Mouse (Mus musculus): ENCODE data around the gene Vmn1r55. TPM values are rescaled to one million over a fixed set of nuclear protein-coding genes. Genes with fewer than 3 reads are reported as not detected.
"Not testable (repeated sequence)": the region's sequence is repeated elsewhere in the genome, so short reads cannot be mapped to it uniquely, and the experiment has no call there.

Vmn1r55 gene
- polyA plus RNA-seq, 1 experiment from 2014 or later: not detected

DNA sequence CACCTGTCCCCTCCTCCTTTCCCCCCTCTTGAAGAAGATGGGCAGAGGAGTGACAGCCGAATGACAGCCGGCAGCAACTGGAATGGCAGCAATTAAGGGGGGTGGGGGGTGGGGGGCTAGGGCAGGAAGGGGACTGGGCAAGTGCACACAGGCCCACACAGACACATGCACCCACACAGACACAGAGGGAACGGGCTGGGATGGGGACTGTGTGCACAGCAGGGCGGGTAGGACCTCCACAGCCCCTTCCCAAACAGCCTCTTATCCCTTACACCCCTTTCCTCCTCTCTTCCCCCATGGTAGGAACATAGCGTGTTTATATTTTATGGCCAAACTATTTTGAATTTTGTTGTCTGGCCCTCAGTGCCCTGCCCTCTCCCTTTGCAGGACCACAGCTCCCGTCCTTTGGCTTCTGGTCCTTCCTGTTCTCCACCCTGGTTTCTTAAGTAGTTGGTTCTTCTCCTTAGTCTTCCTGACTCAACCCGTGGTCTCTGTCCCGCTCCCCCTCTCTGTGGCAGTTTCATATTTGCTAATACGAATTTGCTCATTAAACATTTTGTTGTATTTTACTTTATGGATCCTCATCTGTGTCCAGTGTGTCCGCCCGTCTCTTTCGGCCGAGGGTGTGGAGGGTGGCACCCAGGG lies 70.0 kb downstream of the Vmn1r55 start:
- not testable (repeated sequence) for DNase-seq (ENCODE audit: low spot score); H3K27me3 ChIP-seq (ENCODE audit: low read depth, poor library complexity, severe bottlenecking); H3K9me3 ChIP-seq (replicated peaks)
- H3K36me3 ChIP-seq: peaks cover 71% of the 10 kb centered on the region
- 57% methylated on average over 10 of the region's 13 CpGs for WGBS
- H3K27ac ChIP-seq (replicated peaks): peak overlapping the region; percentile 93
- H3K4me1 ChIP-seq: peaks cover 20% of the 10 kb centered on the region
- peak overlapping the region; percentile 95 for H3K4me3 ChIP-seq

Small RNA genes lying within 50 kb of the gene (microRNA-seq; reads per million reads assigned to microRNA genes)
- not detected for gene Gm26217

Other genes with a start within 250 kb of the Vmn1r55 start
- 0.20 TPM in 1 of 2 replicates, not detected in the other for gene Gm36210, start 243.2 kb downstream of the Vmn1r55 start, polyA plus RNA-seq (2016; fragmentation: Nextera tagmentation; extraction: Ambion mirVana)
- gene Zfp628, start 234.5 kb downstream of the Vmn1r55 start, polyA plus RNA-seq (2016; fragmentation: Nextera tagmentation; extraction: Ambion mirVana): 4.3 and 4.7 TPM in 2 replicates
- gene Nat14, start 227.6 kb downstream of the Vmn1r55 start, polyA plus RNA-seq (2016; fragmentation: Nextera tagmentation; extraction: Ambion mirVana): 10.4 and 11.6 TPM in 2 replicates
- 1.6 and 1.9 TPM in 2 replicates for gene Ssc5d, start 223.9 kb downstream of the Vmn1r55 start, polyA plus RNA-seq (2016; fragmentation: Nextera tagmentation; extraction: Ambion mirVana)
- 0.05 and 0.26 TPM in 2 replicates for gene Sbk2, start 185.3 kb downstream of the Vmn1r55 start, polyA plus RNA-seq (2016; fragmentation: Nextera tagmentation; extraction: Ambion mirVana)
- not detected in 2 replicates for gene Sbk3, start 178.5 kb downstream of the Vmn1r55 start, polyA plus RNA-seq (2016; fragmentation: Nextera tagmentation; extraction: Ambion mirVana)
- 26.2 and 35.6 TPM in 2 replicates for gene Zfp579, start 153.5 kb downstream of the Vmn1r55 start, polyA plus RNA-seq (2016; fragmentation: Nextera tagmentation; extraction: Ambion mirVana)
- 7.1 and 9.1 TPM in 2 replicates for gene Zfp524, start 135.3 kb downstream of the Vmn1r55 start, polyA plus RNA-seq (2016; fragmentation: Nextera tagmentation; extraction: Ambion mirVana)
- 56.7 and 58.1 TPM in 2 replicates for gene Fiz1, start 135.0 kb downstream of the Vmn1r55 start, polyA plus RNA-seq (2016; fragmentation: Nextera tagmentation; extraction: Ambion mirVana)
- 1.2 and 1.5 TPM in 2 replicates for gene Gm44973, start 134.2 kb downstream of the Vmn1r55 start, polyA plus RNA-seq (2016; fragmentation: Nextera tagmentation; extraction: Ambion mirVana)
- 5.2 and 5.5 TPM in 2 replicates for gene Zfp865, start 129.3 kb downstream of the Vmn1r55 start, polyA plus RNA-seq (2016; fragmentation: Nextera tagmentation; extraction: Ambion mirVana)
- 5.1 and 5.2 TPM in 2 replicates for gene Ccdc106, start 129.1 kb downstream of the Vmn1r55 start, polyA plus RNA-seq (2016; fragmentation: Nextera tagmentation; extraction: Ambion mirVana)
- not detected in 2 replicates for gene 4632433K11Rik, start 115.6 kb downstream of the Vmn1r55 start, polyA plus RNA-seq (2016; fragmentation: Nextera tagmentation; extraction: Ambion mirVana)
- 2.8 and 4.2 TPM in 2 replicates for gene Zfp784, start 111.2 kb downstream of the Vmn1r55 start, polyA plus RNA-seq (2016; fragmentation: Nextera tagmentation; extraction: Ambion mirVana)
- gene Zfp580, start 98.1 kb downstream of the Vmn1r55 start, polyA plus RNA-seq (2016; fragmentation: Nextera tagmentation; extraction: Ambion mirVana): 41.2 and 51.2 TPM in 2 replicates
- gene U2af2, start 87.5 kb downstream of the Vmn1r55 start, polyA plus RNA-seq (2016; fragmentation: Nextera tagmentation; extraction: Ambion mirVana): 176 and 180 TPM in 2 replicates
- gene Epn1, start 69.4 kb downstream of the Vmn1r55 start, polyA plus RNA-seq (2016; fragmentation: Nextera tagmentation; extraction: Ambion mirVana): 56.1 and 60.7 TPM in 2 replicates
- gene Rfpl4, start 32.7 kb downstream of the Vmn1r55 start, polyA plus RNA-seq (2016; fragmentation: Nextera tagmentation; extraction: Ambion mirVana): not detected in 2 replicates
- gene Rasl2-9, start 23.7 kb downstream of the Vmn1r55 start, polyA plus RNA-seq (2016; fragmentation: Nextera tagmentation; extraction: Ambion mirVana): 0.33 and 0.48 TPM in 2 replicates
- not detected in 2 replicates for gene Vmn1r56, start 47.1 kb upstream of the Vmn1r55 start, polyA plus RNA-seq (2016; fragmentation: Nextera tagmentation; extraction: Ambion mirVana)
- not detected in 2 replicates for gene Vmn1r57, start 68.8 kb upstream of the Vmn1r55 start, polyA plus RNA-seq (2016; fragmentation: Nextera tagmentation; extraction: Ambion mirVana)
- not detected in 2 replicates for gene Gm5065, start 200.9 kb upstream of the Vmn1r55 start, polyA plus RNA-seq (2016; fragmentation: Nextera tagmentation; extraction: Ambion mirVana)
- gene Nlrp2, start 201.4 kb upstream of the Vmn1r55 start, polyA plus RNA-seq (2016; fragmentation: Nextera tagmentation; extraction: Ambion mirVana): not detected in 2 replicates